Mouse (Mus musculus) olfactory bulb, adult 2 months (tissue): ENCODE data around the gene Wif1.

ENCODE experiments used
- CTCF ChIP-seq: fragments of 200-500 bp; IDR thresholded peaks from 2 replicates; pipeline ENCODE4 v1.5.1; 2012; ENCODE audit warnings: low read depth, mild to moderate bottlenecking, low read length, moderate library complexity; ENCODE audit not compliant: insufficient read depth
- POLR2A ChIP-seq: fragments of 200-500 bp; IDR thresholded peaks from 2 replicates; pipeline ENCODE4 v1.6.1; 2012; ENCODE audit warnings: mild to moderate bottlenecking, low read depth, low read length, moderate library complexity; ENCODE audit not compliant: insufficient read depth

DNA sequence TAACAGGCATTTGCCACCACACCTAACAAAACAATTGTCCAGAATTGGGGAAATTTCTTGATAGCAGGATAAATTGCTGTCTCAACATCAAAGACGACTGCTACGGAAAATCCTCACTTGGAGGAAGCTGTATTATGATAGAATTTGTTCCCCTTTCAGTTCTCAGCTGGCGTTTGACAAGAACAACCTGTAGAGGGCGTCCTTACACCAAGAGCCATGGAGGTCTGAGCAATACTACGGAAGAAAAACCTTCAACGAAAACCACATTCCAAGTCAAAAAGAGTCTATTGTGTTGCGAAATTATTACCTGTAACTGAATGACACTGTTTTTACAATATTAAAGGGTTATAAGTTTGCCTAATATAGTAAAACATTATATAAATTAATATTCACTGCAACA is 2.0 kb upstream of the Wif1 start:
- TF ChIP-seq POLR2A (no peak), CTCF (no peak)
